Mouse (Mus musculus) lung, adult 2 months (tissue): Measurements from ENCODE around the gene Asgr2. TPM values are rescaled to one million over a fixed set of nuclear protein-coding genes. Genes with fewer than 3 reads are reported as not detected.
A peak's percentile ranks its signal among the peaks of the same experiment; 100 is the strongest.

ENCODE experiments used
- DNase-seq: peaks from one replicate; pipeline ENCODE4 v3.0.0; 2022
- H3K4me1 ChIP-seq: fragments of 200-500 bp; 2 replicates; pipeline ENCODE4 v1.6.1; 2011; ENCODE audit warnings: low read length; ENCODE audit not compliant: control insufficient read depth, insufficient read depth
- H3K4me3 ChIP-seq: fragments of 200-500 bp; replicated peaks from 2 replicates; pipeline ENCODE3; 2011; ENCODE audit warnings: low read depth, mild to moderate bottlenecking, control low read depth, low read length; ENCODE audit errors: extremely low read depth
- CTCF ChIP-seq: fragments of 200-500 bp; IDR thresholded peaks from 2 replicates; pipeline ENCODE4 v1.5.1; 2011; ENCODE audit warnings: mild to moderate bottlenecking, low read length, control low read depth; ENCODE audit not compliant: insufficient read depth
- POLR2A ChIP-seq: fragments of 200-500 bp; IDR thresholded peaks from 2 replicates; pipeline ENCODE4 v1.6.1; 2011; ENCODE audit warnings: low read depth, mild to moderate bottlenecking, control low read depth, low read length, borderline replicate concordance; ENCODE audit errors: extremely low read depth
- WGBS: fragments of 180-500 bp; shearing (Covaris S2); methylation state at CpG from one replicate; pipeline ENCODE4 v1.1.7; 2018; 5-methylcytosine and 5-hydroxymethylcytosine counted together
- polyA plus RNA-seq: library from polyadenylated mRNA; depleted of rRNA; stranded (reverse); fragments of >200 nt; gene quantifications from 2 replicates; pipeline ENCODE4 v1.2.3, GENCODE M21; 2012

Gene Asgr2
- polyA plus RNA-seq, 1 experiment: 0.51 TPM

GRCm38 (mm10) chr11:70080803-70081590 is 11.4 kb upstream of the Asgr2 start:
- no peak overlapping the region for H3K4me3 ChIP-seq
- WGBS: 76% methylated on average over 15 of the region's 15 CpGs
- no peak for DNase-seq
- no peaks in the 10 kb centered on the region for H3K4me1 ChIP-seq
- TF ChIP-seq POLR2A: no peak
- TF ChIP-seq CTCF: no peak

GRCm38 (mm10) chr11:70084563-70084962 is 7.9 kb upstream of the Asgr2 start:
- TF ChIP-seq CTCF (no peak), POLR2A (no peak)
- Histone ChIP-seq H3K4me3 (no peak overlapping the region), H3K4me1 (no peaks in the 10 kb centered on the region)
- 78% methylated on average over 8 of the region's 8 CpGs for WGBS
- DNase-seq: no peak

GRCm38 (mm10) chr11:70097396-70097795 is 5.0 kb downstream of the Asgr2 start:
- DNase-seq: no peak
- 59% methylated on average over 11 of the region's 11 CpGs for WGBS
- no peak for TF ChIP-seq POLR2A
- no peak for TF ChIP-seq CTCF
- Histone ChIP-seq H3K4me3 (no peak overlapping the region), H3K4me1 (no peaks in the 10 kb centered on the region)

- no peak for TF ChIP-seq POLR2A
- TF ChIP-seq CTCF: no peak
Measured at GRCm38 (mm10) chr11:70099102-70099501, 6.7 kb downstream of the Asgr2 start.

GRCm38 (mm10) chr11:70099809-70100208 is 7.4 kb downstream of the Asgr2 start:
- TF ChIP-seq POLR2A (no peak), CTCF (no peak)

More at GRCm38 (mm10) chr11:70099102-70099501, 6.7 kb downstream of the Asgr2 start:
- Histone ChIP-seq H3K4me3 (no peak overlapping the region), H3K4me1 (no peaks in the 10 kb centered on the region)
- WGBS: 85% methylated on average over 2 of the region's 2 CpGs
- no peak for DNase-seq

GRCm38 (mm10) chr11:70103701-70104315 is 11.4 kb downstream of the Asgr2 start:
- H3K4me3 ChIP-seq: no peak overlapping the region
- H3K4me1 ChIP-seq: no peaks in the 10 kb centered on the region
- WGBS: 74% methylated on average over 14 of the region's 14 CpGs
- no peak for TF ChIP-seq CTCF
- DNase-seq: no peak

More at GRCm38 (mm10) chr11:70099809-70100208, 7.4 kb downstream of the Asgr2 start:
- no peak overlapping the region for H3K4me3 ChIP-seq
- H3K4me1 ChIP-seq: no peaks in the 10 kb centered on the region
- 84% methylated on average over 2 of the region's 2 CpGs for WGBS
- no peak for DNase-seq

GRCm38 (mm10) chr11:70107085-70107484 is 14.6 kb downstream of the Asgr2 start:
- Histone ChIP-seq H3K4me1 (no peaks in the 10 kb centered on the region), H3K4me3 (no peak overlapping the region)
- TF ChIP-seq CTCF: no peak
- TF ChIP-seq POLR2A: no peak
- no peak for DNase-seq
- 51% methylated on average over 8 of the region's 8 CpGs for WGBS

- WGBS: 77% methylated on average over 3 of the region's 3 CpGs
- no peak overlapping the region for H3K4me3 ChIP-seq
- no peaks in the 10 kb centered on the region for H3K4me1 ChIP-seq
- no peak for TF ChIP-seq POLR2A
- peak; percentile 80 for TF ChIP-seq CTCF
- DNase-seq: peak; percentile 20
Measured at GRCm38 (mm10) chr11:70110146-70110545, 17.7 kb downstream of the Asgr2 start.

GRCm38 (mm10) chr11:70114562-70114961 is 22.1 kb downstream of the Asgr2 start:
- Histone ChIP-seq H3K4me1 (no peaks in the 10 kb centered on the region), H3K4me3 (no peak overlapping the region)
- DNase-seq: no peak
- 30% methylated on average over 4 of the region's 4 CpGs for WGBS
- TF ChIP-seq CTCF (no peak), POLR2A (no peak)

GRCm38 (mm10) chr11:70115901-70116300 is 23.5 kb downstream of the Asgr2 start:
- TF ChIP-seq POLR2A: no peak
- TF ChIP-seq CTCF: no peak
- DNase-seq: no peak
- no peaks in the 10 kb centered on the region for H3K4me1 ChIP-seq
- H3K4me3 ChIP-seq: no peak overlapping the region
- WGBS: 91% methylated on average over 3 of the region's 3 CpGs
